Mouse (Mus musculus) left cerebral cortex, postnatal 36 days (tissue): ENCODE results near the gene Gm20820. TPM values are rescaled to one million over a fixed set of nuclear protein-coding genes. Genes with fewer than 3 reads are reported as not detected.
"Not testable (repeated sequence)": the region's sequence is repeated elsewhere in the genome, so short reads cannot be mapped to it uniquely, and the experiment has no call there.

Source experiments
- DNase-seq, 2 experiments: peaks; one replicate each; pipeline ENCODE4 v3.0.0; 2021 to 2022; ENCODE audit warnings: low spot score in 2 of 2, mixed read lengths in 1 of 2
- intact Hi-C: fragments of 180-260 bp; cut with DNase I; formaldehyde crosslinking; loops from one replicate; pipeline ENCODE4 v1.15.1; 2025
- total RNA-seq, 2 experiments: library from RNA; stranded (reverse); gene quantifications; 2 replicates each; pipeline ENCODE4 v1.2.3; 2021

The Gm20820 gene
- total RNA-seq, result not detected

GRCm38 (mm10) chrY:86061472-86061871, at the start of gene Gm20820:
Gene Gm20820, plus strand, starts transcription at chrY:86061772.
- intact Hi-C loops, DNase-seq: not testable (repeated sequence)
